Mouse (Mus musculus) liver, embryonic 12.5 days (tissue): ENCODE measurements around the gene Fam57b. TPM values are rescaled to one million over a fixed set of nuclear protein-coding genes. Genes with fewer than 3 reads are reported as not detected.

Source experiments
- ATAC-seq: fragments of 200-750 bp; cut with Nextera tagmentation; 2 replicates; pipeline ENCODE4 v1.8.0; 2017; ENCODE audit warnings: moderate number of reproducible peaks, mild to moderate bottlenecking, moderate library complexity
- H3K27ac ChIP-seq: fragments of 300-500 bp; sonication (generic); 2 replicates; pipeline ENCODE4 v1.5.1; 2016; ENCODE audit warnings: mild to moderate bottlenecking
- H3K27me3 ChIP-seq: fragments of 300-500 bp; sonication (generic); replicated peaks from 2 replicates; pipeline ENCODE4 v1.6.1; 2016; ENCODE audit warnings: mild to moderate bottlenecking, moderate library complexity
- H3K36me3 ChIP-seq: fragments of 300-500 bp; sonication (generic); 2 replicates; pipeline ENCODE4 v1.6.1; 2016; ENCODE audit warnings: mild to moderate bottlenecking, moderate library complexity
- H3K4me1 ChIP-seq: fragments of 300-500 bp; sonication (generic); 2 replicates; pipeline ENCODE4 v1.6.1; 2016
- H3K4me2 ChIP-seq: fragments of 300-500 bp; sonication (generic); 2 replicates; pipeline ENCODE4 v1.6.1; 2016; ENCODE audit warnings: mild to moderate bottlenecking, moderate library complexity
- H3K4me3 ChIP-seq: fragments of 300-500 bp; sonication (generic); 2 replicates; pipeline ENCODE4 v1.5.1; 2016; ENCODE audit warnings: mild to moderate bottlenecking, moderate library complexity
- H3K9ac ChIP-seq: fragments of 300-500 bp; sonication (generic); 2 replicates; pipeline ENCODE4 v1.6.1; 2016; ENCODE audit warnings: mild to moderate bottlenecking, moderate library complexity
- H3K9me3 ChIP-seq: fragments of 300-500 bp; sonication (generic); replicated peaks from 2 replicates; pipeline ENCODE4 v1.6.1; 2016; ENCODE audit warnings: mild to moderate bottlenecking, moderate library complexity
- WGBS: fragments of 180-500 bp; shearing (Covaris S2); methylation state at CpG from one replicate; pipeline ENCODE4 v1.1.7; 2016; ENCODE audit not compliant: insufficient replicate concordance; 5-methylcytosine and 5-hydroxymethylcytosine counted together
- polyA plus RNA-seq: library from polyadenylated mRNA; unstranded; fragments of >200 nt; fragmentation: Nextera tagmentation; extraction: Ambion mirVana; gene quantifications from 2 replicates; pipeline ENCODE4 v1.2.1, GENCODE M21; 2016

Gene Fam57b
- polyA plus RNA-seq = not detected in 2 replicates

- H3K9me3 ChIP-seq = no peaks in the 10 kb centered on the region
- peak within 1 kb of the TSS; percentile 93 for H3K27ac ChIP-seq
- no peak for ATAC-seq
- peak within 1 kb of the TSS; percentile 77 for H3K4me3 ChIP-seq
- peak within 1 kb of the TSS; percentile 91 for H3K4me2 ChIP-seq
- peaks cover 41% of the 10 kb centered on the region for H3K36me3 ChIP-seq
- peak within 1 kb of the TSS; percentile 85 for H3K9ac ChIP-seq
- H3K27me3 ChIP-seq = no peaks in the 10 kb centered on the region
- WGBS = 11% methylated on average over 21 of the region's 21 CpGs
- H3K4me1 ChIP-seq = peaks cover 88% of the 10 kb centered on the region
Measured at GRCm38 (mm10) chr7:126797411-126798126, at the start of gene Fam57b. Gene Fam57b, plus strand, starts transcription at chr7:126797668.

GRCm38 (mm10) chr7:126748824-126749223 lies 48.6 kb upstream of the Fam57b start:
- 72% methylated on average over 7 of the region's 7 CpGs for WGBS
- Histone ChIP-seq H3K4me3 (no peak overlapping the region), H3K27ac (0 out of 2 replicates have a peak overlapping the region, but pooled peaks have one; percentile 10), H3K4me1 (peaks cover 14% of the 10 kb centered on the region), H3K4me2 (no peak overlapping the region), H3K9ac (no peak overlapping the region), H3K27me3 (no peaks in the 10 kb centered on the region), H3K36me3 (no peaks in the 10 kb centered on the region), H3K9me3 (no peaks in the 10 kb centered on the region)
- no peak for ATAC-seq

- no peak overlapping the region for H3K27ac ChIP-seq
- WGBS = 88% methylated on average over 17 of the region's 17 CpGs
- H3K4me2 ChIP-seq = no peak overlapping the region
- no peaks in the 10 kb centered on the region for H3K9me3 ChIP-seq
- peaks cover 14% of the 10 kb centered on the region for H3K4me1 ChIP-seq
- no peak for ATAC-seq
- H3K36me3 ChIP-seq = no peaks in the 10 kb centered on the region
- no peaks in the 10 kb centered on the region for H3K27me3 ChIP-seq
- no peak overlapping the region for H3K4me3 ChIP-seq
- no peak overlapping the region for H3K9ac ChIP-seq
Measured at GRCm38 (mm10) chr7:126749582-126750343, 47.7 kb upstream of the Fam57b start.

GRCm38 (mm10) chr7:126754866-126755265 lies 42.6 kb upstream of the Fam57b start:
- peak; percentile 45; the same call in 1 of the 2 replicates for ATAC-seq
- H3K4me1 ChIP-seq = peaks cover 14% of the 10 kb centered on the region
- no peaks in the 10 kb centered on the region for H3K9me3 ChIP-seq
- H3K36me3 ChIP-seq = no peaks in the 10 kb centered on the region
- 3% methylated on average over 9 of the region's 9 CpGs for WGBS
- no peaks in the 10 kb centered on the region for H3K27me3 ChIP-seq
- no peak overlapping the region for H3K27ac ChIP-seq
- H3K4me2 ChIP-seq = peak overlapping the region; percentile 33
- H3K9ac ChIP-seq = no peak overlapping the region
- no peak overlapping the region for H3K4me3 ChIP-seq

- 67% methylated on average over 7 of the region's 7 CpGs for WGBS
- peaks cover 48% of the 10 kb centered on the region for H3K4me1 ChIP-seq
- H3K4me2 ChIP-seq = no peak overlapping the region
- no peak overlapping the region for H3K27ac ChIP-seq
- peaks cover 19% of the 10 kb centered on the region; the same call in 1 of the 2 replicates for H3K36me3 ChIP-seq
- no peaks in the 10 kb centered on the region for H3K9me3 ChIP-seq
- H3K27me3 ChIP-seq = no peaks in the 10 kb centered on the region
- no peak overlapping the region for H3K9ac ChIP-seq
- no peak overlapping the region for H3K4me3 ChIP-seq
- ATAC-seq = no peak; the same call in 1 of the 2 replicates
Measured at GRCm38 (mm10) chr7:126758539-126758938, 38.9 kb upstream of the Fam57b start.

GRCm38 (mm10) chr7:126759050-126759671 lies 38.3 kb upstream of the Fam57b start, which contains the start of gene Mapk3:
Gene Mapk3, plus strand, starts transcription at chr7:126759601.
- peak; percentile 74 for ATAC-seq
- Histone ChIP-seq H3K36me3 (peaks cover 25% of the 10 kb centered on the region), H3K9ac (peak within 1 kb of the TSS; percentile 94), H3K27ac (peak within 1 kb of the TSS; percentile 88), H3K4me1 (peaks cover 49% of the 10 kb centered on the region), H3K27me3 (no peaks in the 10 kb centered on the region), H3K4me3 (peak within 1 kb of the TSS; percentile 81), H3K9me3 (no peaks in the 10 kb centered on the region), H3K4me2 (peak within 1 kb of the TSS; percentile 100)
- 1% methylated on average over 29 of the region's 38 CpGs for WGBS

- H3K4me3 ChIP-seq = peak overlapping the region; percentile 81
- peak; percentile 42 for ATAC-seq
- H3K9ac ChIP-seq = peak overlapping the region; percentile 94
- H3K27me3 ChIP-seq = no peaks in the 10 kb centered on the region
- peak overlapping the region; percentile 88 for H3K27ac ChIP-seq
- H3K36me3 ChIP-seq = peaks cover 32% of the 10 kb centered on the region
- H3K4me2 ChIP-seq = peak overlapping the region; percentile 100
- WGBS = 1% methylated on average over 23 of the region's 24 CpGs
- H3K9me3 ChIP-seq = no peaks in the 10 kb centered on the region
- peaks cover 55% of the 10 kb centered on the region for H3K4me1 ChIP-seq
Measured at GRCm38 (mm10) chr7:126759672-126760390, 37.6 kb upstream of the Fam57b start.

- Histone ChIP-seq H3K36me3 (peaks cover 37% of the 10 kb centered on the region), H3K4me1 (peaks cover 56% of the 10 kb centered on the region), H3K4me2 (peak overlapping the region; percentile 100), H3K27me3 (no peaks in the 10 kb centered on the region), H3K9me3 (no peaks in the 10 kb centered on the region), H3K27ac (peak overlapping the region; percentile 88), H3K9ac (peak overlapping the region; percentile 94; the same call in 1 of the 2 replicates), H3K4me3 (peak overlapping the region; percentile 81)
- 39% methylated on average over 3 of the region's 3 CpGs for WGBS
- peak; percentile 27 for ATAC-seq
Measured at GRCm38 (mm10) chr7:126760391-126760802, 37.1 kb upstream of the Fam57b start.

GRCm38 (mm10) chr7:126760956-126761355 lies 36.5 kb upstream of the Fam57b start:
- no peak overlapping the region for H3K4me3 ChIP-seq
- H3K4me1 ChIP-seq = peaks cover 61% of the 10 kb centered on the region
- 48% methylated on average over 4 of the region's 4 CpGs for WGBS
- H3K4me2 ChIP-seq = peak overlapping the region; percentile 100
- no peak for ATAC-seq
- peak overlapping the region; percentile 42; the same call in 1 of the 2 replicates for H3K27ac ChIP-seq
- H3K9me3 ChIP-seq = no peaks in the 10 kb centered on the region
- no peaks in the 10 kb centered on the region for H3K27me3 ChIP-seq
- no peak overlapping the region for H3K9ac ChIP-seq
- H3K36me3 ChIP-seq = peaks cover 42% of the 10 kb centered on the region

- Histone ChIP-seq H3K36me3 (peaks cover 49% of the 10 kb centered on the region), H3K4me2 (peak overlapping the region; percentile 100), H3K9ac (no peak overlapping the region), H3K4me1 (peaks cover 67% of the 10 kb centered on the region), H3K4me3 (no peak overlapping the region), H3K9me3 (no peaks in the 10 kb centered on the region), H3K27me3 (no peaks in the 10 kb centered on the region), H3K27ac (peak overlapping the region; percentile 42)
- 40% methylated on average over 6 of the region's 6 CpGs for WGBS
- ATAC-seq = no peak
Measured at GRCm38 (mm10) chr7:126761529-126762067, 35.9 kb upstream of the Fam57b start.

- Histone ChIP-seq H3K4me3 (no peak overlapping the region), H3K27ac (0 out of 2 replicates have a peak overlapping the region, but pooled peaks have one; percentile 7), H3K4me2 (no peak overlapping the region), H3K27me3 (no peaks in the 10 kb centered on the region), H3K9ac (no peak overlapping the region), H3K36me3 (peaks cover 58% of the 10 kb centered on the region), H3K9me3 (no peaks in the 10 kb centered on the region), H3K4me1 (peaks cover 69% of the 10 kb centered on the region)
- 62% methylated on average over 17 of the region's 17 CpGs for WGBS
- ATAC-seq = no peak
Measured at GRCm38 (mm10) chr7:126762471-126763008, 34.9 kb upstream of the Fam57b start.
